Mouse (Mus musculus): Measurements from ENCODE around the gene Gdf3.
A peak's percentile ranks its signal among the peaks of the same experiment; 100 is the strongest.
"Not testable (repeated sequence)": the region's sequence is repeated elsewhere in the genome, so short reads cannot be mapped to it uniquely, and the experiment has no call there.

Gdf3 gene

DNA sequence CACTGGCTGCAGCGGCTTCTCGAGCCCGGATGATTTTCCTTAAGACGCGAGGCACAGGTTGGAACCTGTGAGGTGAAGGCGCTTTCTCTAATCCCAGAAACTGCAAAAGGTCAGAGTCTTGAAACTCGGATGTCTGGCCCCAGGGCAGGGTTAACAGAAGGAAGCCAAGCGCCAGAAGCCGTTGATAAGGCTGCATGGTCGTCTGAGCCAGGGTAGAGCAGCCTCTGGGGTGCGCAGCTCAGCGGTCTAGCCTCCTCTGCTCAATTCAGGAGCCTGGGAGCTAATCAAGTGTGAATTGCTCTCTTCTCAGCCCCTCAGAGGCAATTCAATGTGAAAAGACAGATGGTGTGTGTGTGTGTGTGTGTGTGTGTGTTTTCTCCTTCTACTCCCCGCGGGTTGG, at the start of gene Gdf3:
Gdf3 (minus strand) TSS at position 317 of the 400 bp plus-strand sequence.
- no peak for DNase-seq (ENCODE audit: low spot score)

GRCm38 (mm10) chr6:122659567-122659966, 49.7 kb upstream of the Gdf3 start:
- no peak for DNase-seq (ENCODE audit: low spot score)

DNA sequence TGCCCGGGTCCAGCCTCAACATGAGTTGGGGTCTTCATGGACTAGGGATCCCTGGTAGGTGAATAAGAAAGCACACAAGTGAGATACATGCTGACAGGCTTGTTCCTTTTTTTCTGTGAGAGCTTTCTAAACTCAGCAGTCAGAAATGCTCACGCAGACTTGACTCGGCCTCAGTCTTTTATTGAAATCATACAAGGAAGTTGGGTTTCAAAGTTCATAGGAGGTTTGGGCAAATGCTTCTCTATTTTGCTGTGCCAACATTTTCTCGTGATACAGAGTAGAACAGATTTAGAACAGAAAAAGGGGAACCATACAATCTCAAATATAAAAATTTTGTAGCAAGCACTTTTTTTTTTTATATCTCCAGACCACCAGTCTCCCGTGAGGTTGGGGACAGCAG, 47.7 kb upstream of the Gdf3 start:
- DNase-seq (ENCODE audit: low spot score), result no peak

- DNase-seq (ENCODE audit: low spot score), result peak; percentile 19
These were observed 44.4 kb upstream of the Gdf3 start for GRCm38 (mm10) chr6:122654301-122654700.

- DNase-seq (ENCODE audit: low spot score), result no peak
These were observed 40.6 kb upstream of the Gdf3 start for GRCm38 (mm10) chr6:122650398-122650980.

- DNase-seq (ENCODE audit: low spot score), result no peak
These were observed 40.0 kb upstream of the Gdf3 start for GRCm38 (mm10) chr6:122649903-122650302.

DNA sequence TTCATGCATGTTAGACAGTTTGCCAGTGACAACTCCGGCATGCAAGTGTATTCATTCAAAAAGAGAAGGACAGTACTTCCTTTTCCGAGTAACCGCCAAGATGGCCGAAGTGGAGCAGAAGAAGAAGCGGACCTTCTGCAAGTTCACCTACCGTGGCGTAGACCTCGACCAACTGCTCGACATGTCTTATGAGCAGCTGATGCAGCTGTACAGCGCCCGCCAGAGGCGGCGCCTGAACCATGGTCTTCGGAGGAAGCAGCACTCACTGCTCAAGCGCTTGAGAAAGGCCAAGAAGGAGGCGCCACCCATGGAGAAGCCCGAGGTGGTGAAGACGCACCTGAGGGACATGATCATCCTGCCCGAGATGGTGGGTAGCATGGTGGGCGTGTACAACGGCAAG, 34.3 kb upstream of the Gdf3 start:
- DNase-seq (ENCODE audit: low spot score), result not testable (repeated sequence)

DNA sequence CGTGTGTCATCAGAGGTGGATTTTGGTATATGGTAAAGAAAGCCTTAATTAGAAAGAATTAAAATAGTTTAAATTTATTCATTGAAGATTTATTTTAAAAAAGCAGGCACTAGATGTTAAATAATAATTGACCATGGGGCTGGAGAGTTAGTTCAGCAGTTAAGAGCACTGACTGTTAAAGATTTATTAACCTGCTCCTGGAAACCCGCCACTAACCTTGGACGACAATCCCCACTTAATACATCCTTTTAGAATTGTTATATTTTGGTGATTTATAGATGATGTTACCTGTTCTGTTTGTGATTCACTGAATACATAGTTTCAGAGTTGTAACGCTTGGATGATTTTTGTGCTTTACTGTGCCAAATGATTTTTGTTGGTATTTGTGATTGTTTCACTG, 27.7 kb upstream of the Gdf3 start:
- DNase-seq (ENCODE audit: low spot score), result not testable (repeated sequence)

DNA sequence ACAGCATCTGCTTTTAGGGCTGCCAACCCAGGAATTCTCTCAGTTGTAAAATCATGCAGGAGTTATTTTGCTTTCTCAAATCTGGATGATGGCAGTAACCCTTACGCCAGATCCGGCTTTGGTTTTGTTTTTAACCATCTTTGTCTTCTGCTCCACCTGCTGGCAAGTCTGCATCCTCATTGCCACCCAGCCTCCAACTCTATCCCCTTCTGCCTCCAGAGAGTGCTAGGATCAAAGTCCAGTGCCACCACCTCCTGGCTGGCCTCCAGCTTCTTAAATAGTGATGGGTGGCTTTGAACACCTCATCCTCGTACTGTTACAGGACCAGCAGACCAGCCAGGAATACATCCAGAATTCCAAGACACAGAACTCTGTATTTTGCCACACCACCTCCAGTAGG, 26.8 kb upstream of the Gdf3 start:
- DNase-seq (ENCODE audit: low spot score), result no peak

- DNase-seq (ENCODE audit: low spot score), result no peak
These were observed 25.4 kb upstream of the Gdf3 start for GRCm38 (mm10) chr6:122635315-122635714.

DNA sequence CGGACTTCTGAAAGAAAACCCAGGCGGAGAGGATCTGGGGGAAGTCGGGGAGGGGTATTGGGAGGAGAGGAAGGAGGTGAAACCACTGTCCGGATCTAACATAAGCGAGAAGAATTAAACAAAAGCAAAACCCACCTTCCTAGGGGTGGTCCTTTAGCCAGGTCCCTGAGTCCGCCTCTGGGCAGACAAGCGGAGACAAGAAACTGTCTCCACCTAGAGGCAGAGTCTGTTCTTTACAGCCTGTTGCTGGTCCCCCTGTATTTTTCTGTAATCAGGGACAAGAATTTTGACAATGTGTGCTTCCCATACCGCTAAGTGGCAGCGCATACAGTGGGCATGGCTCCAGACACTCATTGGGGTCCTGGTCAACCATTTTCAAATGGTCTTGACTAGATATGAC, 23.5 kb upstream of the Gdf3 start:
- no peak for DNase-seq (ENCODE audit: low spot score)

DNA sequence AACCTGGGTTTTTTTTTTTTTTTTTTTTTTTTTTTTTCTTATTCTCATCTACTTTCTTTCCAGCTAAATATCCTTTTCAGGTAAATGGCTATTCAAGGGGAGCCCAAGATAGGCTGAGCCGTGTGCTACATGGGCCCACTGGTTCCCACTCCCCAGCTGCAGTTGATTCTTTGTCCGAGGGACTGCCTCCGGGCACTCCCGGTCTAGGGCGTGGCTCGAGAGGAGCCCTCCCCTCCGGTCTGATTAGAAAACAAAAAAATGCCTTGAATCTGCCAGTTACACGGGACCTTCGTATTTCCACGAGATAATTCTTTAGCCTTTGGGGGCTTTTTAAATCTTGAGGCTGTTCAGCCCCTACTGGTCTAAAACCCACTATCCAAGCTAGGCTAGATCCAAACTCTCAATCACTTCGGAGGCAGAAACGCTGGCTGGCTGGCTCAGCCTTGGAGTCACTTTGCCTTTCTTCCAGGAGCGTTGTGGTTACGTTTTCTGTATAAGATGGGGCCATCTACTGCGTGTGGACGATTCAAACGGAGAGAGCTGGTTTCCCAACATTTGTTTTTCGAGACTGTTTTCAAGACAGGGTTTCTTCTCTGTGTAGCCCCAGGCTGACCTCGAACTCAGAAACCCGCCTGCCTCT, 17.7 kb upstream of the Gdf3 start:
- DNase-seq (ENCODE audit: low spot score), result no peak

DNA sequence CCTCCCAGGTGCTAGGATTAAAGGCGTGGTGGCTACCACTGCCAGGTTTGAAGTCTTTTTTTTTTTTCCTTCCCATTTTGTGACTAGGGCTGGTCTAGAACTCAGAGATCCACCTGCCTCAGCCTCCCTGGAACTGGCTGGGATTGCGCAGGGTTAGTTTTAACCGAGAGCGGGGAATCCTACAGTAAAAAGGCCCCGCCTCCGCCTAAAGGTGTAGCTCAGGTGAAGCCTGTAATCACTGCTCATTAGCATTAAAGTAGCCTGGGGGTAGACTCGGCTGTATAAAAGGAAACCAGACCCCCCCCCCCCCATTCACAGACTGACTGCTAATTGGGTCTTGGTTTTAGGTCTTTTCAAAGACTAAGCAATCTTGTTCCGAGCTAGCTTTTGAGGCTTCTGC, 16.2 kb upstream of the Gdf3 start, which contains the start of gene Dppa3:
Dppa3 (plus strand) TSS at position 301 of the 400 bp plus-strand sequence.
- DNase-seq (ENCODE audit: low spot score), result no peak

- no peak for DNase-seq (ENCODE audit: low spot score)
These were observed 15.3 kb upstream of the Gdf3 start for GRCm38 (mm10) chr6:122625156-122625555.

GRCm38 (mm10) chr6:122624480-122624879, 14.6 kb upstream of the Gdf3 start:
- DNase-seq (ENCODE audit: low spot score), result no peak

DNA sequence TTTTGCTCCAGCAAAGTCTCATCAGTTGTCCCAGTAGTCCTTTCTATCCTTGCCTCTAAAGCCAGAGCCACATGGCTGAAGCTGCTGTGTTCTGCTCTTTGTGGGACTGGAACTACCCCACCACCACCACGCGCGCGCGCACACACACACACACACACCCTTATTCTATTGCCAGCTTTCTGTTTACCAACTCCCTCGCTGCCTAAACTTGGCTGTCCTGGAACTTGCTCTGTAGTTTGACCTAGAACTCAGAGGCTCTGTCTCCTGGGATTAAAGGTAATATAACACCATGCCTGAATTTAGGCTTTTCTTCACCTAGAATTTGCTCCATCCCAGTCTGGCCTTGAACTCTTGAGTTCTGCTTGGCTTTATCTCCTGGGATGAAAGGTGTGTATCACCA, 11.2 kb upstream of the Gdf3 start:
- no peak for DNase-seq (ENCODE audit: low spot score)

- no peak for DNase-seq (ENCODE audit: low spot score)
These were observed 6.1 kb upstream of the Gdf3 start for GRCm38 (mm10) chr6:122616022-122616421.

DNA sequence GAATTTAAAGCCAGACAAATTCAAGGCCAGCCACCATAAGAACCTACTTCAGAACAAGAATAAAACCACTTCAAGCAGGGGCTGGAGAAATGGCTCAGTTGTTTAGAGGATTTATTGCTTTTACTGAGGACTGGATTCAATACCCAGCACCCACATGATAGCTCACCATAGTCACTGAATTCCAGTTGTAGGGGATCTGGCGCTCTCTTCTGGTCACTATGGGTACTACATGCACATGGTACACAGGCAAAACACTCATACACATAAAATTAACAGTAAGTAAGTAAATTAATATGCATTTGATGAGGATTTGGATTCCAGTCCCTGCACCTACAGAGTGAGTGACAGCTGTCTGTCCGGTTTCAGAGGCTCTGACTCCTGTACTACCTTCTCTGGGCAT, 4.2 kb upstream of the Gdf3 start:
- DNase-seq (ENCODE audit: low spot score), result no peak

- no peak for DNase-seq (ENCODE audit: low spot score)
These were observed 2.5 kb upstream of the Gdf3 start for GRCm38 (mm10) chr6:122612426-122612825.

GRCm38 (mm10) chr6:122609377-122609728, 534 bp downstream of the Gdf3 start:
- DNase-seq (ENCODE audit: low spot score), result no peak

DNA sequence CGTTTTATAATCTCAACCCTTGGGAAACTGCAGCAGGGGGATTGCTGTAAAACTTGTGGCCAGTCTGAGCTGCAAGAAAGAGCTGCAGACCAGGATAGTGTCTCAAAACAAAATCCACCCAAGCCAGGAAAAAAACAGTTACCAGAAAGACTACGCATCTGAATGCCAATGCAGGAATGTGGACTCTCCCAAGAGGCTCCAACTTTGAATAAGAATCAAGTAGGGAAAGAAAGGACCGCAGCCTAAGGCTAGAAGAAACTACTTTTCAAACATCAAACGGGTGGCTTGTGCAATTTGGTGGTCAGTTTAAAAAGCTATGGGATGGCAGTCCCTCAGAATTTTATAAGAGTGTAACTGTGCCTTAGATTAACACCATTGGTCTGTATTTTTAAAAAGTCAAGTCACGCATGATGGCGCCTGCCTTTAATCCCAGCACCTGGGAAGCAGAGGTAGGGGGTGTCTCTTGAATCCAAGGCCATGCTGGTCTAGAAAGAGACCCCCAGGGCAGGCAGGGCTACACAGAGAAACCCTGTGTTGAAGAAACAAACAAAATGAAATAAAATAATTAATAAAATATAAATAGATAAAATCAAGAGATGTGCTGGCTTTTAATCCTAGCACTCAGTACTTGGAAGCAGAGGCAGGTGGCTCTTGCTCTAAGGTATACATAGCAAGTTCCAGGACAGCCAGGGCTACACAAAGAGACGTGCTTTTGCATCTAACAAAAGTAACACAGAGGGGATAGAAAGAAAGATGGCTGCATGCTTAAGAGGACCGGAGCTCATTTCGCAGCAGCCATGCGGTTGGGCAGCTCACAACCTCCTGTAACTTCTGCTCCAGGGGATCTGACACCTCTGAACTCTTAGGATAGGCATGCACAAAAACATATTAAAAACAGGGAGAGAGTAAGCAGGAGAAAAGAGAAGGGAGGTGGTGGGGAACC, 1.2 kb downstream of the Gdf3 start:
- no peak for DNase-seq (ENCODE audit: low spot score)

GRCm38 (mm10) chr6:122607700-122608099, 2.2 kb downstream of the Gdf3 start:
- no peak for DNase-seq (ENCODE audit: low spot score)

DNA sequence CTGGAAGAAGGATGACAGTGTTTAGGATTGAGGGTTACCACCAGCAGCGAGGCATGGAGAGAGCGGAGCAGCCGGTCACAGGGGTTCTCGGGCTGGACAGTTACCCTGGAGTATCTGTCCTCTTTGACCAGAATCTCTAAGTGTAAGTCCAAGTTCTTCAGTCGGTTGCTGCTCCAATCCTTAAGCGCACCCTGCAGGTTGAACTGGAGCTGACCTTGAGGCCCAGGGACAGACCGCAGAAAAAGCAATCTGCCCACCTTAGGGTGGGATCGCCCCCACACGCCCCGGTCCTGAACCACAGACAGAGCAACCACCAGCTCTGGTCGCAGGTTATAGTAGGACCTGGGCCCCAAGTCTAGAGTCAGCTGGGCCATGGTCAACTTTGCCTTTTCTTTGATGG, 3.2 kb downstream of the Gdf3 start:
- DNase-seq (ENCODE audit: low spot score), result no peak
